Mouse (Mus musculus): ENCODE data around the gene Oas1f.
A peak's percentile ranks its signal among the peaks of the same experiment; 100 is the strongest.
"Not testable (repeated sequence)": the region's sequence is repeated elsewhere in the genome, so short reads cannot be mapped to it uniquely, and the experiment has no call there.

Oas1f gene

GRCm38 (mm10) chr5:120847067-120847466 lies at the start of gene Oas1f:
TSS of gene Oas1f (plus strand) at chr5:120847367.
- DNase-seq (ENCODE audit: low read depth, low spot score), result no peak

- DNase-seq (ENCODE audit: low read depth, low spot score), result not testable (repeated sequence)
These were observed 49.0 kb upstream of the Oas1f start for GRCm38 (mm10) chr5:120798147-120798546.

GRCm38 (mm10) chr5:120798943-120799342 lies 48.2 kb upstream of the Oas1f start:
- DNase-seq (ENCODE audit: low read depth, low spot score), result not testable (repeated sequence)

- no peak for DNase-seq (ENCODE audit: low read depth, low spot score)
These were observed 43.6 kb upstream of the Oas1f start for GRCm38 (mm10) chr5:120803596-120803995.

GRCm38 (mm10) chr5:120806458-120806857 lies 40.7 kb upstream of the Oas1f start:
- DNase-seq (ENCODE audit: low read depth, low spot score), result peak; percentile 85

- no peak for DNase-seq (ENCODE audit: low read depth, low spot score)
These were observed 38.0 kb upstream of the Oas1f start for GRCm38 (mm10) chr5:120809171-120809570.

GRCm38 (mm10) chr5:120811951-120812819 lies 35.0 kb upstream of the Oas1f start, which contains the start of gene Oas1c:
TSS of gene Oas1c (minus strand) at chr5:120812514.
- peak; percentile 96 for DNase-seq (ENCODE audit: low read depth, low spot score)

GRCm38 (mm10) chr5:120813023-120813422 lies 34.1 kb upstream of the Oas1f start:
- DNase-seq (ENCODE audit: low read depth, low spot score), result no peak

- peak; percentile 48 for DNase-seq (ENCODE audit: low read depth, low spot score)
These were observed 31.2 kb upstream of the Oas1f start for GRCm38 (mm10) chr5:120815949-120816348.

- DNase-seq (ENCODE audit: low read depth, low spot score), result no peak
These were observed 28.2 kb upstream of the Oas1f start for GRCm38 (mm10) chr5:120818999-120819398.

- DNase-seq (ENCODE audit: low read depth, low spot score), result no peak
These were observed 16.1 kb upstream of the Oas1f start for GRCm38 (mm10) chr5:120831031-120831430.

- no peak for DNase-seq (ENCODE audit: low read depth, low spot score)
These were observed 13.6 kb upstream of the Oas1f start for GRCm38 (mm10) chr5:120833335-120834280.

- DNase-seq (ENCODE audit: low read depth, low spot score), result peak; percentile 72
These were observed 10.2 kb upstream of the Oas1f start for GRCm38 (mm10) chr5:120836731-120837585.

GRCm38 (mm10) chr5:120844713-120845112 lies 2.5 kb upstream of the Oas1f start:
- DNase-seq (ENCODE audit: low read depth, low spot score), result peak; percentile 36

GRCm38 (mm10) chr5:120849601-120850136 lies 2.5 kb downstream of the Oas1f start:
- DNase-seq (ENCODE audit: low read depth, low spot score), result peak; percentile 72

- peak; percentile 14 for DNase-seq (ENCODE audit: low read depth, low spot score)
These were observed 12.1 kb downstream of the Oas1f start for GRCm38 (mm10) chr5:120859241-120859640.

GRCm38 (mm10) chr5:120861121-120861520 lies 14.0 kb downstream of the Oas1f start, which contains the start of gene Oas1h:
TSS of gene Oas1h (plus strand) at chr5:120861421.
- no peak for DNase-seq (ENCODE audit: low read depth, low spot score)

GRCm38 (mm10) chr5:120865336-120865860 lies 18.2 kb downstream of the Oas1f start:
- peak; percentile 30 for DNase-seq (ENCODE audit: low read depth, low spot score)

GRCm38 (mm10) chr5:120869436-120870015 lies 22.4 kb downstream of the Oas1f start:
- no peak for DNase-seq (ENCODE audit: low read depth, low spot score)

GRCm38 (mm10) chr5:120870081-120870480 lies 22.9 kb downstream of the Oas1f start:
- DNase-seq (ENCODE audit: low read depth, low spot score), result no peak

All from brain, adult 2 months (tissue).